Mouse (Mus musculus) liver, postnatal 0 days (tissue): Measurements from ENCODE around the gene Smyd3.

Source experiments
- CTCF ChIP-seq: sonication (generic); IDR thresholded peaks from 2 replicates; pipeline ENCODE4 v1.5.1; 2016; ENCODE audit warnings: antibody characterized with exemption, low read depth
- EP300 ChIP-seq: IDR thresholded peaks from 2 replicates; pipeline ENCODE4 v1.6.1; 2016; ENCODE audit warnings: antibody characterized with exemption, low read depth, mild to moderate bottlenecking

DNA sequence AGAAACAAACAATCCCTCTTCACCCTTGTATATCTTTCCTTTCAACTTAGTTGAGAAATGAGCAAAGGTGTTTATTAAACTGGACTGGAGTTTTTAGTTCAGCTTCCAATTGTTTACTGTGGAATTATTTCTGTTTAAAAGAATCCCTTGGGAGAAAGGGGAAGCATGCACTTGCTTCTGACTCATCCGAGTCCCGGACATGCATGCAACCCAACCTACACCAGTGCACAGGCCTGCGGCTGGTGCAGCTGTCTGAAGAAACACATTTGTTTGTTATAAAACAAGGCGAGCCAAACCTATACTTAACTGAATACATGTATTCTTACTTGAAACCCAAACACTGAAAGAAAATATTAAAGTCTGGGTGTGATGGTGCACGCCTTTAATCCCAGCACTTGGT is 473.7 kb downstream of the Smyd3 start:
- TF ChIP-seq CTCF (no peak), EP300 (no peak)
